Comparison of ENCODE assay signal across 35 mouse cellular contexts in genomic region chr4:131591456-131591855, GRCm38 (mm10).
"Had no signal": no experiment of that assay in that cellular context is flagged by ENCODE, and none has a peak within 500 bp of the region (broad histone marks: within the 10 kb centered on the region; RNA-seq: fewer than 3 reads in every experiment).

No protein-coding gene starts in this region.

- H3K27me3 ChIP-seq: heart, embryonic 12.5 days; heart, embryonic 13.5 days; heart, embryonic 15.5 days; hindbrain, embryonic 12.5 days; hindbrain, embryonic 13.5 days; hindbrain, embryonic 15.5 days; intestine, embryonic 15.5 days had no signal

- H3K36me3 ChIP-seq: heart, embryonic 10.5 days; heart, embryonic 12.5 days; heart, embryonic 13.5 days; heart, embryonic 15.5 days; hindbrain, embryonic 10.5 days; hindbrain, embryonic 12.5 days; hindbrain, embryonic 13.5 days; hindbrain, embryonic 15.5 days; intestine, embryonic 15.5 days; kidney, embryonic 15.5 days had no signal

- H3K4me2 ChIP-seq: heart, embryonic 11.5 days; heart, embryonic 12.5 days; heart, embryonic 13.5 days; heart, embryonic 15.5 days; hindbrain, embryonic 12.5 days; hindbrain, embryonic 13.5 days; hindbrain, embryonic 14.5 days; hindbrain, embryonic 15.5 days; intestine, embryonic 15.5 days; kidney, embryonic 15.5 days had no signal

- H3K9me3 ChIP-seq: heart, embryonic 10.5 days; heart, embryonic 12.5 days; heart, embryonic 13.5 days; heart, embryonic 15.5 days; hindbrain, embryonic 10.5 days; hindbrain, embryonic 12.5 days; hindbrain, embryonic 13.5 days; hindbrain, embryonic 15.5 days; intestine, embryonic 15.5 days; kidney, embryonic 15.5 days had no signal

- H3K27ac ChIP-seq: heart, embryonic 10.5 days; heart, embryonic 13.5 days; heart, embryonic 15.5 days; hindbrain, embryonic 10.5 days; hindbrain, embryonic 12.5 days; hindbrain, embryonic 13.5 days; hindbrain, embryonic 14.5 days; hindbrain, embryonic 15.5 days; hindbrain, postnatal 0 days; intestine, embryonic 15.5 days; kidney, embryonic 15.5 days; kidney, postnatal 0 days; layer of hippocampus, adult 2 months; left cerebral cortex, adult 2 months had no signal

- H3K9ac ChIP-seq: heart, embryonic 12.5 days; heart, embryonic 13.5 days; heart, embryonic 15.5 days; hindbrain, embryonic 12.5 days; hindbrain, embryonic 13.5 days; hindbrain, embryonic 14.5 days; hindbrain, embryonic 15.5 days; intestine, embryonic 15.5 days; kidney, embryonic 15.5 days had no signal

- H3K4me1 ChIP-seq: heart, embryonic 10.5 days; heart, embryonic 12.5 days; heart, embryonic 13.5 days; heart, embryonic 15.5 days; hindbrain, embryonic 10.5 days; hindbrain, embryonic 12.5 days; hindbrain, embryonic 13.5 days; hindbrain, embryonic 15.5 days; intestine, embryonic 15.5 days; kidney, embryonic 15.5 days had no signal

- H3K4me3 ChIP-seq: heart, embryonic 10.5 days; heart, embryonic 12.5 days; heart, embryonic 13.5 days; heart, embryonic 15.5 days; hindbrain, embryonic 10.5 days; hindbrain, embryonic 12.5 days; hindbrain, embryonic 13.5 days; hindbrain, embryonic 15.5 days; intestine, embryonic 15.5 days; kidney, embryonic 15.5 days; layer of hippocampus, adult 2 months; left cerebral cortex, adult 2 months had no signal

- DNase-seq: heart, postnatal 10 days; heart, postnatal 36 days; heart, postnatal 4 days; kidney, adult 11 months; kidney, adult 18-20 months; kidney, adult 2 months; kidney, adult 8-10 months; kidney, adult 9 months; kidney, postnatal 10 days; kidney, postnatal 14 days; kidney, postnatal 25 days; kidney, postnatal 36 days; kidney, postnatal 4 days; layer of hippocampus, adult 9-11 months; layer of hippocampus, postnatal 36 days had no signal

- ATAC-seq: hindbrain, embryonic 16.5 days; hindbrain, postnatal 0 days; inflammation-experienced regulatory T-cells, adult 6 months; intestine, embryonic 15.5 days; intestine, embryonic 16.5 days; intestine, postnatal 0 days had no signal
